Mouse (Mus musculus): Measurements from ENCODE around the gene Ociad1.

- TF ChIP-seq MYOG (IDR thresholded peaks at IDR 0.05; ENCODE audit: control insufficient read depth in 1 of 3, insufficient read depth in 1 of 3, insufficient read length in 2 of 3, low read depth in 2 of 3) = no peak
- no peak for TF ChIP-seq E2F4 (IDR thresholded peaks at IDR 0.05; ENCODE audit: insufficient read depth)
- no peak for TF ChIP-seq POLR2A (IDR thresholded peaks at IDR 0.05; ENCODE audit: insufficient read length, low read depth)
- TF ChIP-seq TCF12 (IDR thresholded peaks at IDR 0.05; ENCODE audit: insufficient read depth, poor library complexity, severe bottlenecking) = no peak
- no peak for TF ChIP-seq MAX (IDR thresholded peaks at IDR 0.05; ENCODE audit: low read depth)
- TF ChIP-seq POLR2AphosphoS2 (IDR thresholded peaks at IDR 0.05; ENCODE audit: insufficient read length, low read depth) = no peak
- TF ChIP-seq CEBPB (IDR thresholded peaks at IDR 0.05; ENCODE audit: insufficient read depth, poor library complexity, severe bottlenecking) = no peak
Observed at GRCm38 (mm10) chr5:73306486-73306885, 13.9 kb downstream of the Ociad1 start.
